Mouse (Mus musculus) gastrocnemius, adult 2 months (tissue): ENCODE measurements around the gene Dpp6. TPM values are rescaled to one million over a fixed set of nuclear protein-coding genes. Genes with fewer than 3 reads are reported as not detected.

Source experiments
- DNase-seq: peaks from one replicate; pipeline ENCODE4 v3.0.0; 2022
- H3K27ac ChIP-seq: fragments of 200-600 bp; 2 replicates; pipeline ENCODE4 v1.8.1; 2022; ENCODE audit warnings: mild to moderate bottlenecking
- H3K4me3 ChIP-seq: fragments of 200-600 bp; 2 replicates; pipeline ENCODE4 v1.8.1; 2022; ENCODE audit warnings: mild to moderate bottlenecking, moderate library complexity
- CTCF ChIP-seq: fragments of 200-600 bp; IDR thresholded peaks from 2 replicates; pipeline ENCODE4 v1.8.1; 2022; ENCODE audit warnings: antibody characterized with exemption, mild to moderate bottlenecking, moderate library complexity
- intact Hi-C: fragments of 180-260 bp; cut with DNase I; formaldehyde crosslinking; loops from one replicate; pipeline ENCODE4 v1.15.1; 2025
- total RNA-seq, 2 experiments: library from RNA; stranded (reverse); gene quantifications; 2 replicates each; pipeline ENCODE4 v1.2.3; 2021

Dpp6 gene
- total RNA-seq, 2 experiments from 2014 or later = 0.25 to 0.64 TPM

DNA sequence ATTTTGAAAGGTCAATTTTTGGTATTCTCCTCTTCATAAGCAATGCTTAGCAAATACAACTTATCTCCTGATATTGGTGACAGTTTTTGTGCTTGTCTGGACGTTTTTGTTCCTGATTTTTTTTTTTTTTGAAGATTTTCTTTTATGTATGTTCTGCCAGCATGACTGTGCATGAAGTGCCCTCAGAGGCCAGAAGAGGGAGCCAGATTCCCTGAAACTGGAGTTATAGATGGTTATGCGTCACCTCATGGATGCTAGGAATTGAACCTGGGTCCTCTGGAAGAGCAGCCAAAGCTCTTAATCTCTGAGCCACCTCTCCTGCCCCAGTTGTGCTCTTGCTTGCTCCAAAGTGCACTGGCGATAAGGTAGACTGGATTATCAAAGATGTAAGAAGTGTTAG lies 868.9 kb downstream of the Dpp6 start:
- H3K4me3 ChIP-seq = no peak overlapping the region
- intact Hi-C loops = no loop called here
- no peak for DNase-seq
- H3K27ac ChIP-seq = no peak overlapping the region
- no peak for TF ChIP-seq CTCF

DNA sequence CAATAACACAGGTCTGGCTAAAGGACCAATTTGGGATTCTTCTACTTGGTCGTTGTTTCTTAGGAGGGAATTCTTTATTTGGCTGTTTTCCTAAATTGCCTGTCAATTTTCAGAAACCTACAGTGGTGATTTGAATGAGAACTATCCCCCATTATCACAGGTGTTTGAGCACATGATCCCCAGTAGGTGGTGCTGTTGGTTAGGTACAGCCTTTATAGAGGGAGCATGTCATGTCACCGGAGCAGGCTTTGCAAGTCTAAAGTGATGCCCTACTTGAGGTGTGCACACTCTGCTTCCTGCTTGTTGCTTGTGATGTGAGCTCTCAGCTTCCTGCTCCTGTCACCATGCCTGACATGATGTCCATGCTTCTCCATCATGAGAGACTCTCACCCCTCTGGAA lies 870.3 kb downstream of the Dpp6 start:
- TF ChIP-seq CTCF = no peak; the same call in 1 of the 2 replicates
- intact Hi-C loops = no loop called here
- H3K4me3 ChIP-seq = no peak overlapping the region
- H3K27ac ChIP-seq = no peak overlapping the region
- DNase-seq = no peak

DNA sequence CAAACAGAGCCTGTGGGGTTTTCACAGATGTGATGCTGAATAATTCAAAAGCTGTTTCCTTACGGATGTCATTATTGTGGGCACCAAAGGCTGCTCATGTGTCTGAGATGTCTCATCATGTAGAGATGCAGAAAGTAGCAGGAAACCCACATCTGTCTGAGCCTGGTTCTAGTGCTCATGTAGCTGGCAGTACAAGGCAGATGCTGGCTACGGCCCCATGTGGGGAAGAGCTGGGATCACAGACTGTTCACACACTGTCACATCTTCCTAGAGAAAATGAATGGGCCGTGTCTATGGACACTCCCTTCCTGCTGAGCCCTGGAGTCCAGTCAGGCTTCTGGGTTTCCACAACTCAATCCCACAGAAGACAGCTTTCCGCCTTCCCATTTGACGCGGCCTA lies 885.5 kb downstream of the Dpp6 start:
- H3K4me3 ChIP-seq = no peak overlapping the region
- no peak overlapping the region for H3K27ac ChIP-seq
- intact Hi-C loops = no loop called here
- no peak for TF ChIP-seq CTCF
- DNase-seq = no peak

DNA sequence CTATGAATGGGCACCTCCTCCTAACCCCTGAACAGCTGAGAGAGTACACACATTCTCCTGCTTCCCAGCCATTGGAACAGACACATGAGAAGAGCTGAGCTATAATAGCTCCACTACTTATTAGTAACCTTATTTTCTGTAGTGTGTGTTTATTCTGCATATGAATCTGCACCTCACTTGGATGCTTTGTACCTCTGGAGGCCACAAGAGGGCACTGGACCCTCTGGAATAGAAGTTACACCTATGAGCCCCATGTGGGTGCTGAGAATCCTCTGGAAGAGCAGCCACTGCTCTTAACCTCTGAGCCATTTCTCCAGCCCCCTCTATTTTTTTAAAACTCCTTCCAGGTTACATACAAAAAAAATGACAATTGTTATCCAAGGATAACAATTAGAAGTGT lies 888.0 kb downstream of the Dpp6 start:
- peak; percentile 15; the same call in 1 of the 2 replicates for TF ChIP-seq CTCF
- H3K4me3 ChIP-seq = no peak overlapping the region
- DNase-seq = no peak
- intact Hi-C loops = no loop called here
- H3K27ac ChIP-seq = no peak overlapping the region

DNA sequence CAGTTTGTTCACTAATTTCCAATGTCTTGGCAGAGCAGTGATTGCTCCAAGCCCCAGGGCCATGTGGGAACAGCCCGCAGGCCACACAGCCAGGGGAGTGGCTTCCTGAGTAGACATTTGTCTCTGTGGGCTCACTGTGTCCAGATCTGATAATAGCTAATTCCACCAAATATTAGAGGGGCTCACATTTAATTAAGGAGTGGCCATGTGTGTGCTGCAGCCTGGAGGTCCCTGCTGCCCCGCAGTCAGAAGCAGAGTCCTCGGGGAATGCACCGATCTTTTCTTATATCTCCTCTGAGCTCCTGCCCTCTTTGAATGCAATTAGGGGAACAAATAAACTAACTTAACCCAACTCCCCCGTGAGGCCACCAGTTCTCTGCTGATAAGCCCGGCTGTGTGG lies 889.5 kb downstream of the Dpp6 start:
- Histone ChIP-seq H3K4me3 (no peak overlapping the region), H3K27ac (no peak overlapping the region)
- DNase-seq = no peak
- intact Hi-C loops = no loop called here
- no peak for TF ChIP-seq CTCF

DNA sequence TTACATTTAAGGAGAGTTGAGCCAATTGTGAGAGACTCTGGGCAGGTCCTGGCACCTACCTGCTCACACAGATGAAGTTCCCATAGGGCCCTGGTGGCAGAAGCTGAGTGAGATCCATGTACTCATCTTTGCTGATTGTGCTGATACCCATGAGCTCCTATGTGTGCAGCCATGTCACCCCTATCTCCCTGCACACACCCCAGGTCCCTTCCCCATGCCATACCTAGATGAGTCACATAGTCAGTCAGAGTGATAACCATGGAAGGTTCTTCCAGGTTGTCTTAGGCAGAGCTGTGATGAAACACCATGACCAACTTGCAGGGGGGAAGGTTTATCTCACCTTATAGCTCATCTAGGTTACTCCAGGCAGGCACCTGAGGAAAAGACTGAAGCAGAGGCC lies 890.3 kb downstream of the Dpp6 start:
- intact Hi-C loops = no loop called here
- 0 out of 2 replicates have a peak overlapping the region, but pooled peaks have one; percentile 40 for H3K27ac ChIP-seq
- no peak overlapping the region for H3K4me3 ChIP-seq
- no peak for TF ChIP-seq CTCF
- no peak for DNase-seq

DNA sequence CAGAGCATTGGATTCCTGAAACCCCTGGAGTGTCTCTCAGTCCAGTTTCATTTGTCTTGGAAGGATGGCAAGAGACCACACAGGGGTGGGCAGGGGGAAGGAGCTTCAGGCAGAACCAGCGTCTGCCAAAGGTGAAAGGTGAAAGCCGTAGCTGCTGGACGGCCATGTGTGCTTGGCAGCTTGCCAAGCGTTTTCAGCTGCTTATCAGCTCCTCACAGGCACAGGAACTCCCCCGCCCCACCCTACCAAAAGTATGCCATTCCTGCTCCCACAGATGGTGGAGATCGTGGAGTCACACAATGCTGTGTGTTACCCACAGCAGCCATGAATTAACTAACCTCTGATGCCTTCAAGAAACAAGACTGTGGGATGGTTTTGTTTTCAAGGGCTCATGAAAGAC lies 891.2 kb downstream of the Dpp6 start:
- no peak overlapping the region for H3K27ac ChIP-seq
- intact Hi-C loops = no loop called here
- H3K4me3 ChIP-seq = no peak overlapping the region
- peak; percentile 21 for DNase-seq
- TF ChIP-seq CTCF = no peak

DNA sequence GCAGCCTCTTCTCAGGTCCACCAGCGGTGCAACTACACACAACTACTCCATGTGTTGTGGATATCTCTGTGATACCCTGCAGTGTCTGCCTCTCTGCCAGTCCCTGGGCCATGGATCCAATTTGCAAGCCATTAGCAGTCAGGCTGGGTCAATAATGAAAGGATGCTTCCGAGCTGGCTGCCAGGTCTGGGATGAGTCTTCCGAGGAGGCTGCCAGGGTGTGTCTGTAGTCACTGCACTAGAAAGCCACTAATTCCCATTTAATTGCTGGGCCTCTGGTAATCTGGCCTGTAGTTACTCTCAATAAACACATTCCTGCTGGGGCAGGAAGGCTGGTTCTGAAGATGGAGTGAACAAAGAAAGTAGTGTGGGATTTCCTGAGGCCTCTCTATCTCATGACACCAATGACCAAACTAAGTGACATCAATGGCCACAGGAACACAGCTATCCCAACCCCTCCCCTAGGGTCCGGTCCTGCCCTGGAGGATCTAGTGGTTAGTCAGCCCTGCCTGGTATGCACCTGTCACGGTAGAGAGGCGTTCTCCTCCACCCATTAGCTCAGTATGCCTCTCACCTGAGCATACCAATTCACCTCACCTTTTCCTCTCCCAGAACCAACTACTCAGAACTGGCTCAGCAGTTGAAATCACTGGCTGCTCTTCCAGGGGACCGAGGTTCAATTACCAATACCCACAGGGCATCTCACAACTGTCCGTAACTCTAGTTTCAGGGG lies 894.6 kb downstream of the Dpp6 start:
- H3K4me3 ChIP-seq = no peak overlapping the region
- no peak for DNase-seq
- no peak for TF ChIP-seq CTCF
- intact Hi-C loops = no loop called here
- no peak overlapping the region for H3K27ac ChIP-seq

DNA sequence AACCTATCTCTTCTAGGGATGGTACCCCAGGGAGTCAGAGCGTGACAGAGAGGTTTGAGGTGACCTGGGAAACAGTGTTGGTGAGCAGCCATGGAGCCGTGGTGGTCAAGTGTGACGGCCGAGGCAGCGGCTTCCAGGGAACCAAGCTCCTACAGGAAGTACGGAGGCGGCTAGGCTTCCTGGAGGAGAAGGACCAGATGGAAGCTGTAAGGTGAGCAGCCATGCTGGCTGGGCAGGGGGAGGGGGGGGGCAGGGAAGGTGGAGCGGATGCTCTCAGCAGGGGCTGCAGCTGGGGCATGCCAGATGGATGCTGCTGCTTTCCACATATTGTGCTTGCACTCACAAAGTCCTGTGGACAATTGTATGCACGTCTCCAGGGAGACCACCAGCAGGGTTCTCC lies 897.4 kb downstream of the Dpp6 start:
- no peak overlapping the region for H3K4me3 ChIP-seq
- intact Hi-C loops = no loop called here
- H3K27ac ChIP-seq = no peak overlapping the region
- no peak for DNase-seq
- TF ChIP-seq CTCF = no peak

DNA sequence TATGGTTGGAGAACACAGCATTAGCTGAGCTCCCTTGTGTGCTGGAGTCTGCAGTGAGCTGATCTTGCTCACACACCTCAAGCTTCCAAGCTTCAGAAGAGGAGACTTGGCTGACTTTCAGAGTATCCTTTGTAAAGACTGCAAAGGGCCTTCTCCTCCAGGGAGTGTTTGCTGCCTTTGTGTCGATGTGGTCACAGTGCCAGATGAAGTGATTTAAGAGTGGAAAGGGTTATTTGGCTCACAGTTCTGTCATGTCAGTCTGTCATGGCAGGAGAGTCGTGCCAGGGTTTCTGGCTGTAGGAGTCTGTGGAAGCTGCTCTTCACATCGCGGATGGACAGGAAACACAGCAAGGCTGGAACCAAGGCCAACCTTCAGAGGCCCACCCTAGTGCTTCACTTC lies 899.0 kb downstream of the Dpp6 start:
- TF ChIP-seq CTCF = no peak
- intact Hi-C loops = no loop called here
- DNase-seq = no peak

DNA sequence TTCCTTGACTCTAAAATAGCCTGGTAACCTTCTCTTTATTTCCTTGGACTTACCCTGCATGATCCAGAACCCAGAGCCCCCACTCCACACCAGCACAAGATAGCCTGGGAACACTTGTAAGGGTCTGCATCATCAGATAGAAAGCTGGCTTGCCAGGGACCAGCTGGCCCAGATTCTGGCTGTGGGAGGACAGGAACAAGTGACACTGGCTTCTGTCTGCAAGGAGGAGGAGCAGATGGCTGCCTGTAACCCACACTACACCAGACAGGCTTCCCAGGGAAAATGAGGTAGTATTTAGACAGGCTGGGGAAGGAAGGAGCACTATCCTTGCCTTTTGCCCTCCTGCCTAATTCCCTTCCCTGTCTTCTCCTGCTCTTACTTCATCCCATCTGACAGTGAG lies 900.3 kb downstream of the Dpp6 start:
- DNase-seq = no peak
- intact Hi-C loops = no loop called here
- no peak overlapping the region for H3K27ac ChIP-seq
- TF ChIP-seq CTCF = no peak
- H3K4me3 ChIP-seq = no peak overlapping the region

More for the DNA sequence above, 899.0 kb downstream of the Dpp6 start:
- H3K4me3 ChIP-seq = no peak overlapping the region
- no peak overlapping the region for H3K27ac ChIP-seq

DNA sequence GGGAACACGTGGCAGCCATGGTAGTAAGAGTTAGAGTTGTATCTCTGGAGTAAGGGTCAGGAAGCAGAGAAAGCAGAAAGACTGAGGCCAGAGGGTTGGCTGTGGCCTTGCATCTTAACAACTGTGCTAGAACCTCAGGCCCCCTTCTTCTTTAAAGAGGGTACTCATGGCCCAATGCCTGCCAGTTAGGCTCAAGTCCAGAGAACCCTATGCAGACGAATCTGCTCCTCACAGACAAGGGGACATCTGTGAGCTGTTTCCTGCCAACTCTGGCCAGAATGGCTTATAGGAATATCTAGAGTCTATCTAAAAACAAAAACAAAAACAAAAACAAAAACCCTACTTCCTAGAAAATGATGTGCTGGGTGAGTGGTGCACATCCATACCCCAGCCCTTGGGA lies 902.3 kb downstream of the Dpp6 start:
- Histone ChIP-seq H3K27ac (no peak overlapping the region), H3K4me3 (no peak overlapping the region)
- no peak for TF ChIP-seq CTCF
- DNase-seq = no peak
- intact Hi-C loops = no loop called here

DNA sequence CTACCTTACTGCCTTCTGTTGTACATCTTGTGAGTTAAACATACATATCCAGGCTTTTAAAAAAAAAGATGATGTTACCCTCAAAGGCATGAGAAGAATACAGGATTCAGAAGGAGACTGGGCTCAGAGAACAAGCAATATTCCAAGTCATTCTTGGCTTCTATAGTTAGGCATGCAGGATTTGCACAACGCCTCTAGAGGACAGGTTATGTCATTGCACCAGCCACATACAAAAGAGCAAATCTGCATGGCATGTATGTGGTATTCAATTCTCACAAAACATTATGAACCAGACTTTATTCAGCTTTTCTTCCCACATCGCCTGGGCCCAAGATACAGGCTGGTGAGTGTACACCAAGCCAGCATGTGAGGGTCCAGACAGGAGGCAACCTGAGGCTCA lies 907.5 kb downstream of the Dpp6 start:
- peak; percentile 46 for TF ChIP-seq CTCF
- intact Hi-C loops = no loop called here
- no peak for DNase-seq
- Histone ChIP-seq H3K4me3 (no peak overlapping the region), H3K27ac (no peak overlapping the region)

DNA sequence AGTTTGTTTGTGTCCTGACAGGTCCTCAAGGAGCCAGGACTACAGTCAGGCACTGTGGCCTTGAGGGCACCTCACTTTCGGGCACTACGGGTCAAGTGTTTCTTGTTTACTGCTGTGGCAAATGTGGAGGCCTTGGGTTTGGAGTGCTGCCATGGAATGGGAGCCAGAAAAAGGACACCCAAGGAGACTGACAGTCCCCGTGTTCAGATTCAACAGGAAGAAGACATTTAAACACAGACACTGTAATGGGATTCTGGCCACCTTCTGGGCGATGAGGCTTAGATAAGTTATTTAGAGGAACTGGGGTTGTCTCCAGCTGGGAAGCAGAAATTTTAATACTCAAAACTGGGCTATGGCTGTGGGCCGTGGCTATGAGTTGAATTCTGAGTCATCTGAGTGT lies 913.7 kb downstream of the Dpp6 start:
- no peak overlapping the region for H3K4me3 ChIP-seq
- H3K27ac ChIP-seq = peak overlapping the region; percentile 31; the same call in 1 of the 2 replicates
- peak; percentile 57 for DNase-seq
- TF ChIP-seq CTCF = no peak
- intact Hi-C loops = no loop called here
